Mouse (Mus musculus) cortical plate, adult 2 months (tissue): Measurements from ENCODE around the gene Acsm4.

Source experiments
- CTCF ChIP-seq: fragments of 200-500 bp; IDR thresholded peaks from 2 replicates; pipeline ENCODE4 v1.5.1; 2011; ENCODE audit warnings: mild to moderate bottlenecking, control low read depth, low read length; ENCODE audit not compliant: insufficient read depth; ENCODE audit errors: extremely low read depth
- POLR2A ChIP-seq: fragments of 200-500 bp; IDR thresholded peaks from 2 replicates; pipeline ENCODE4 v1.6.1; 2011; ENCODE audit warnings: mild to moderate bottlenecking, low read length, control low read depth; ENCODE audit not compliant: insufficient read depth; ENCODE audit errors: extremely low read depth

DNA sequence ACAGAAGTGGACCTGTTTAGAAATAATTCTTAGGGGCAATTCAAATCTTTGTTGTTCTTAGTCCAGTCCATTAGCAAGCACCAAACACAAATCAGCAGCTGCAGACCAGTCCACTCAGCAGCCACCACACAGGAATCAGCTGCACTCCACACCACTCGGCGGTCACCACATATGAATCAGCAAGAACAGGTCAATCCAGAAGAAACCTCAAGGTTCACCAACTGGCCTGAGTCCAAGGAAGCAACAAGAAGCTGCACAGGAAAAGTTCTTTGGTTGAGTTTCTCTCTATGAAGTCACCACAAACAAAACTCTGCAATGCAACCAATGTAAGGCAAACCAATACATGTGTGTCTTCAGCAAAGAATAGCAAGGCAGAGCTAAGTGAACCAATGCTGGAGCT, 37.8 kb downstream of the Acsm4 start:
- TF ChIP-seq CTCF (no peak), POLR2A (no peak)
